Mouse (Mus musculus): ENCODE data around the gene Ccser2. TPM values are rescaled to one million over a fixed set of nuclear protein-coding genes. Genes with fewer than 3 reads are reported as not detected.

The Ccser2 gene
- polyA plus RNA-seq, 1 experiment from 2014 or later, result 58.0 TPM

GRCm38 (mm10) chr14:36852972-36853371 lies 115.6 kb downstream of the Ccser2 start:
- Histone ChIP-seq H3K4me3 (no peak overlapping the region), H3K9ac (no peak overlapping the region), H3K9me3 (replicated peaks) (no peaks in the 10 kb centered on the region), H3K4me2 (replicated peaks) (no peak overlapping the region), H3K27ac (no peak overlapping the region), H3K4me1 (no peaks in the 10 kb centered on the region), H3K27me3 (no peaks in the 10 kb centered on the region), H3K36me3 (no peaks in the 10 kb centered on the region)
- ATAC-seq (ENCODE audit: low FRiP score), result no peak
- 75% methylated on average over 4 of the region's 4 CpGs for WGBS

GRCm38 (mm10) chr14:36848860-36849259 lies 119.7 kb downstream of the Ccser2 start:
- Histone ChIP-seq H3K36me3 (no peaks in the 10 kb centered on the region), H3K9me3 (replicated peaks) (no peaks in the 10 kb centered on the region), H3K27ac (no peak overlapping the region), H3K4me1 (no peaks in the 10 kb centered on the region), H3K4me3 (no peak overlapping the region), H3K9ac (no peak overlapping the region), H3K27me3 (no peaks in the 10 kb centered on the region), H3K4me2 (replicated peaks) (no peak overlapping the region)
- ATAC-seq (ENCODE audit: low FRiP score), result no peak
- 19% methylated on average over 1 of the region's 1 CpGs for WGBS

Other genes with a start within 250 kb of the Ccser2 start
- not detected in 2 replicates for gene Rgr, start 80.2 kb upstream of the Ccser2 start, polyA plus RNA-seq (2016; fragmentation: Nextera tagmentation; extraction: Ambion mirVana)
- not detected in 2 replicates for gene Lrit1, start 86.1 kb upstream of the Ccser2 start, polyA plus RNA-seq (2016; fragmentation: Nextera tagmentation; extraction: Ambion mirVana)
- not detected in 2 replicates for gene Lrit2, start 99.2 kb upstream of the Ccser2 start, polyA plus RNA-seq (2016; fragmentation: Nextera tagmentation; extraction: Ambion mirVana)
- gene Cdhr1, start 129.6 kb upstream of the Ccser2 start, polyA plus RNA-seq (2016; fragmentation: Nextera tagmentation; extraction: Ambion mirVana), result 1.8 and 2.4 TPM in 2 replicates
- not detected in 2 replicates for gene 2610528A11Rik, start 145.2 kb upstream of the Ccser2 start, polyA plus RNA-seq (2016; fragmentation: Nextera tagmentation; extraction: Ambion mirVana)
- 185 and 190 TPM in 2 replicates for gene Ghitm, start 166.5 kb upstream of the Ccser2 start, polyA plus RNA-seq (2016; fragmentation: Nextera tagmentation; extraction: Ambion mirVana)

Data from hindbrain, embryonic 12.5 days (tissue).